Comparison of ENCODE assay signal across 10 mouse cellular contexts in genomic region chr4:29117926-29118325, GRCm38 (mm10).
A peak's percentile ranks its signal among the peaks of the same experiment; 100 is the strongest.
DNase-seq lines count a peak whose midpoint lies in the region; ATAC-seq lines count a peak whose summit lies in the region.
"Had no signal": no experiment of that assay in that cellular context is flagged by ENCODE, and none has a peak within 500 bp of the region (broad histone marks: within the 10 kb centered on the region; RNA-seq: fewer than 3 reads in every experiment).

No protein-coding gene starts in this region.

- 60% methylated on average over 9 of the region's 9 CpGs for WGBS in hindbrain, embryonic 14.5 days
- 80% methylated on average over 9 of the region's 9 CpGs for WGBS in hindbrain, embryonic 10.5 days
- 9% methylated on average over 9 of the region's 9 CpGs for WGBS in heart, embryonic 14.5 days
- WGBS in kidney, embryonic 15.5 days, result 51% methylated on average over 9 of the region's 9 CpGs

- no peaks in the 10 kb centered on the region for H3K9me3 ChIP-seq in hindbrain, embryonic 14.5 days (ENCODE audit: control insufficient read depth, low read length)
- H3K9me3 ChIP-seq in hindbrain, embryonic 10.5 days, result no peaks in the 10 kb centered on the region
- no peaks in the 10 kb centered on the region for H3K9me3 ChIP-seq in heart, embryonic 14.5 days (ENCODE audit: control insufficient read depth, low read length)
- no peaks in the 10 kb centered on the region for H3K9me3 ChIP-seq in kidney, embryonic 15.5 days (replicated peaks)

- no peak overlapping the region for H3K9ac ChIP-seq in hindbrain, embryonic 14.5 days
- no peak overlapping the region for H3K9ac ChIP-seq in heart, embryonic 14.5 days (ENCODE audit: low read length)
- no peak overlapping the region for H3K9ac ChIP-seq in kidney, embryonic 15.5 days
- H3K9ac ChIP-seq: liver, embryonic 14.5 days had no signal

- H3K4me3 ChIP-seq in hindbrain, embryonic 14.5 days (replicated peaks; ENCODE audit: low read length), result no peak overlapping the region
- H3K4me3 ChIP-seq in hindbrain, embryonic 10.5 days, result no peak overlapping the region
- H3K4me3 ChIP-seq in heart, embryonic 14.5 days (ENCODE audit: control insufficient read depth in 1 of 2, insufficient read depth in 1 of 2, low read depth in 1 of 2, low read length in 2 of 2), result no peak overlapping the region
- no peak overlapping the region for H3K4me3 ChIP-seq in kidney, embryonic 15.5 days (replicated peaks)

- no peaks in the 10 kb centered on the region for H3K36me3 ChIP-seq in hindbrain, embryonic 14.5 days (replicated peaks; ENCODE audit: control insufficient read depth, insufficient read depth)
- H3K36me3 ChIP-seq in hindbrain, embryonic 10.5 days, result no peaks in the 10 kb centered on the region
- no peaks in the 10 kb centered on the region for H3K36me3 ChIP-seq in heart, embryonic 14.5 days (ENCODE audit: control insufficient read depth, insufficient read depth, low read length)
- H3K36me3 ChIP-seq in kidney, embryonic 15.5 days, result no peaks in the 10 kb centered on the region

- H3K27me3 ChIP-seq in hindbrain, embryonic 14.5 days (ENCODE audit: control insufficient read depth, insufficient read depth, low read length), result no peaks in the 10 kb centered on the region
- H3K27me3 ChIP-seq in hindbrain, embryonic 10.5 days (ENCODE audit: insufficient read depth, poor library complexity, severe bottlenecking), result no peaks in the 10 kb centered on the region; the same call in 1 of the 2 replicates
- H3K27me3 ChIP-seq in heart, embryonic 14.5 days (ENCODE audit: control insufficient read depth, insufficient read depth, low read length), result no peaks in the 10 kb centered on the region
- peaks cover 2% of the 10 kb centered on the region; the same call in 1 of the 2 replicates for H3K27me3 ChIP-seq in kidney, embryonic 15.5 days
- H3K27me3 ChIP-seq: CH12.LX had no signal

- DNase-seq in hindbrain, embryonic 14.5 days (ENCODE audit: low spot score), result peak; percentile 56
- DNase-seq in hindbrain, embryonic 10.5 days (ENCODE audit: low spot score), result no peak
- DNase-seq in cerebellum, postnatal 36 days, result peak; percentile 59 to 67
- peak; percentile 69 to 71 for DNase-seq in left cerebral cortex, postnatal 10 days (ENCODE audit: extremely low spot score in 1 of 2, low spot score in 2 of 2)
- DNase-seq in right cerebral cortex, adult 18-20 months, result peak; percentile 31
- no peak for DNase-seq in yolk sac, embryonic 10.5 days (ENCODE audit: low spot score)

- 0 out of 2 replicates have a peak, but pooled peaks cover 4% of the 10 kb centered on the region for H3K4me1 ChIP-seq in hindbrain, embryonic 14.5 days (replicated peaks; ENCODE audit: control insufficient read depth, insufficient read depth, low read length)
- H3K4me1 ChIP-seq in hindbrain, embryonic 10.5 days (replicated peaks), result peaks cover 15% of the 10 kb centered on the region
- peaks cover 9 to 18% of the 10 kb centered on the region in 2 experiments for H3K4me1 ChIP-seq in heart, embryonic 14.5 days (ENCODE audit: control insufficient read depth in 2 of 2, insufficient read depth in 2 of 2, low read length in 2 of 2)
- peaks cover 11% of the 10 kb centered on the region for H3K4me1 ChIP-seq in kidney, embryonic 15.5 days

- intact Hi-C loops in left cerebral cortex, postnatal 10 days (cut with DNase I), result no loop called here

- no peak overlapping the region for H3K4me2 ChIP-seq in hindbrain, embryonic 14.5 days (replicated peaks)
- H3K4me2 ChIP-seq in heart, embryonic 14.5 days (ENCODE audit: low read length), result peak overlapping the region; percentile 42
- no peak overlapping the region for H3K4me2 ChIP-seq in kidney, embryonic 15.5 days

- H3K27ac ChIP-seq in hindbrain, embryonic 14.5 days, result no peak overlapping the region
- no peak overlapping the region for H3K27ac ChIP-seq in hindbrain, embryonic 10.5 days
- peak overlapping the region; percentile 70 to 85 for H3K27ac ChIP-seq in heart, embryonic 14.5 days (replicated peaks in 1 of 2; ENCODE audit: control insufficient read depth in 1 of 2, insufficient read depth in 1 of 2, low read depth in 2 of 2, low read length in 2 of 2)
- no peak overlapping the region for H3K27ac ChIP-seq in kidney, embryonic 15.5 days
- H3K27ac ChIP-seq: liver, embryonic 14.5 days had no signal

- ATAC-seq in hindbrain, embryonic 14.5 days (ENCODE audit: low FRiP score), result peak; percentile 82; the same call in 1 of the 2 replicates
- ATAC-seq in heart, embryonic 14.5 days (ENCODE audit: insufficient number of reproducible peaks, insufficient read depth, low FRiP score, low read depth), result 0 out of 2 replicates have a peak, but pooled peaks have one; percentile 56
- no peak for ATAC-seq in kidney, embryonic 15.5 days (replicated peaks; ENCODE audit: low FRiP score)

Comparison
In these comparisons a context has a peak if more than half of its experiments do, and no peak if none do; other contexts are left out.
1. DNase-seq: peak in hindbrain, embryonic 14.5 days (single experiment), cerebellum, postnatal 36 days (2 of 2), left cerebral cortex, postnatal 10 days (2 of 2) and right cerebral cortex, adult 18-20 months (single experiment); none in hindbrain, embryonic 10.5 days (single experiment) and yolk sac, embryonic 10.5 days (single experiment).
2. H3K27ac ChIP-seq: peak in heart, embryonic 14.5 days (2 of 2); none in hindbrain, embryonic 14.5 days (single experiment), hindbrain, embryonic 10.5 days (single experiment) and kidney, embryonic 15.5 days (single experiment).